7 mouse cellular contexts compared by ENCODE assay signal in genomic region chr2:71629301-71630142, GRCm38 (mm10).
DNase-seq lines count a peak whose midpoint lies in the region; ATAC-seq lines count a peak whose summit lies in the region.

No protein-coding gene starts in this region.

- WGBS in lung, embryonic 15.5 days = 2% methylated on average over 43 of the region's 43 CpGs
- WGBS in embryonic facial prominence, embryonic 14.5 days = under 1% methylated on average over 43 of the region's 43 CpGs
- WGBS in limb, embryonic 11.5 days = under 1% methylated on average over 43 of the region's 43 CpGs

- H3K4me2 ChIP-seq in lung, embryonic 15.5 days = peak overlapping the region; percentile 83
- peak overlapping the region; percentile 81 for H3K4me2 ChIP-seq in embryonic facial prominence, embryonic 14.5 days (ENCODE audit: low read depth, low read length)
- peak overlapping the region; percentile 94 for H3K4me2 ChIP-seq in limb, embryonic 11.5 days (ENCODE audit: low read depth, severe bottlenecking)

- ATAC-seq in lung, embryonic 15.5 days (ENCODE audit: borderline replicate concordance, extremely low read depth, low FRiP score, low TSS enrichment) = no peak; the same call in 1 of the 2 replicates
- ATAC-seq in embryonic facial prominence, embryonic 14.5 days (ENCODE audit: low read depth) = peak; percentile 48
- peak; percentile 31 to 70; a peak in 3 of 4 replicates for ATAC-seq in hematopoietic stem cell, adult 5-6 weeks (replicated peaks in 1 of 2; ENCODE audit: insufficient read depth in 1 of 2, low FRiP score in 2 of 2, low TSS enrichment in 1 of 2, low read depth in 1 of 2, poor library complexity in 2 of 2, severe bottlenecking in 2 of 2)
- ATAC-seq in limb, embryonic 11.5 days (ENCODE audit: insufficient number of reproducible peaks, low FRiP score, low TSS enrichment, low read depth) = peak; percentile 47; the same call in 1 of the 2 replicates
- no peak for ATAC-seq in monocyte, adult 5-6 weeks (replicated peaks; ENCODE audit: insufficient number of reproducible peaks, low FRiP score, low TSS enrichment, poor library complexity, severe bottlenecking)

- H3K4me3 ChIP-seq in lung, embryonic 15.5 days = peak overlapping the region; percentile 35
- H3K4me3 ChIP-seq in embryonic facial prominence, embryonic 14.5 days (ENCODE audit: low read depth, low read length) = peak overlapping the region; percentile 42
- H3K4me3 ChIP-seq in limb, embryonic 11.5 days (ENCODE audit: low read depth, low read length) = peak overlapping the region; percentile 36

- no peaks in the 10 kb centered on the region for H3K36me3 ChIP-seq in lung, embryonic 15.5 days
- H3K36me3 ChIP-seq in embryonic facial prominence, embryonic 14.5 days (ENCODE audit: control insufficient read depth, insufficient read depth, low read length) = no peaks in the 10 kb centered on the region
- H3K36me3 ChIP-seq in limb, embryonic 11.5 days (ENCODE audit: control insufficient read depth, insufficient read depth, low read length) = no peaks in the 10 kb centered on the region

- H3K27ac ChIP-seq in lung, embryonic 15.5 days = peak overlapping the region; percentile 22; the same call in 1 of the 2 replicates
- no peak overlapping the region for H3K27ac ChIP-seq in embryonic facial prominence, embryonic 14.5 days (replicated peaks; ENCODE audit: low read depth, low read length)
- no peak overlapping the region for H3K27ac ChIP-seq in limb, embryonic 11.5 days (replicated peaks; ENCODE audit: low read depth, low read length)

- H3K9ac ChIP-seq in lung, embryonic 15.5 days = peak overlapping the region; percentile 38
- peak overlapping the region; percentile 56 for H3K9ac ChIP-seq in embryonic facial prominence, embryonic 14.5 days (ENCODE audit: low read depth, low read length)
- H3K9ac ChIP-seq in limb, embryonic 11.5 days (ENCODE audit: low read length) = peak overlapping the region; percentile 45; the same call in 1 of the 2 replicates

- peaks cover 22% of the 10 kb centered on the region for H3K4me1 ChIP-seq in lung, embryonic 15.5 days
- H3K4me1 ChIP-seq in embryonic facial prominence, embryonic 14.5 days (ENCODE audit: control insufficient read depth, insufficient read depth, low read length) = peaks cover 18% of the 10 kb centered on the region
- peaks cover 9% of the 10 kb centered on the region; the same call in 1 of the 2 replicates for H3K4me1 ChIP-seq in limb, embryonic 11.5 days (ENCODE audit: control insufficient read depth, insufficient read depth, low read length)

- no peak for DNase-seq in lung, adult 18-20 months
- DNase-seq in embryonic facial prominence, embryonic 14.5 days (ENCODE audit: low spot score) = peak; percentile 60
- DNase-seq in limb, embryonic 11.5 days (ENCODE audit: low spot score) = peak; percentile 63
- DNase-seq in neural tube, embryonic 10.5 days (ENCODE audit: extremely low spot score, low spot score) = peak; percentile 63

- peaks cover 21% of the 10 kb centered on the region; the same call in 1 of the 2 replicates for H3K27me3 ChIP-seq in lung, embryonic 15.5 days
- H3K27me3 ChIP-seq in embryonic facial prominence, embryonic 14.5 days (replicated peaks; ENCODE audit: control insufficient read depth, insufficient read depth, low read length) = 0 out of 2 replicates have a peak, but pooled peaks cover 10% of the 10 kb centered on the region
- H3K27me3 ChIP-seq in limb, embryonic 11.5 days (ENCODE audit: control insufficient read depth, insufficient read depth, low read length) = no peaks in the 10 kb centered on the region

- no peaks in the 10 kb centered on the region for H3K9me3 ChIP-seq in lung, embryonic 15.5 days
- no peaks in the 10 kb centered on the region for H3K9me3 ChIP-seq in embryonic facial prominence, embryonic 14.5 days (ENCODE audit: control insufficient read depth, low read length)
- H3K9me3 ChIP-seq in limb, embryonic 11.5 days (ENCODE audit: control insufficient read depth, low read length) = no peaks in the 10 kb centered on the region

Comparison
In these comparisons a context has a peak if more than half of its experiments do, and no peak if none do; other contexts are left out.
1. ATAC-seq: peak in embryonic facial prominence, embryonic 14.5 days (single experiment), hematopoietic stem cell, adult 5-6 weeks (2 of 2) and limb, embryonic 11.5 days (single experiment); none in lung, embryonic 15.5 days (single experiment) and monocyte, adult 5-6 weeks (single experiment).
2. DNase-seq: peak in embryonic facial prominence, embryonic 14.5 days (single experiment), limb, embryonic 11.5 days (single experiment) and neural tube, embryonic 10.5 days (single experiment); none in lung, adult 18-20 months (0 of 2).
3. Peak in every context shown above with its lines, with median percentiles within 50 percentile points of each other: H3K4me2 ChIP-seq, H3K4me3 ChIP-seq and H3K9ac ChIP-seq.